Mouse (Mus musculus): ENCODE measurements at regions not wholly inside any gene's neighbourhood (a gene's known extent, or its start where the extent isn't known, plus 50 kb on each side); places are given as distances from the start of the nearest gene placed in this dataset.

GRCm38 (mm10) chr2:161231405-161231804 is 122.5 kb upstream of the Chd6 start:
- TF ChIP-seq CTCF (conservative IDR thresholded peaks at IDR 0.05; ENCODE audit: insufficient read depth, insufficient read length, low read depth, low read length) = no peak
- no peak for TF ChIP-seq POLR2A (IDR thresholded peaks at IDR 0.05; ENCODE audit: low read depth, low read length)

All from kidney, adult 2 months (tissue).